Mouse (Mus musculus) C3H10T1/2 (cell line): ENCODE results near the gene Wdr5. TPM values are rescaled to one million over a fixed set of nuclear protein-coding genes. Genes with fewer than 3 reads are reported as not detected.

Source experiments
- polyA plus RNA-seq, 2 experiments: library from polyadenylated mRNA; unstranded; fragments of >200 nt; fragmentation: generic; extraction: Trizol; gene quantifications; one replicate each; pipeline ENCODE4 v1.2.1; 2012; ENCODE audit warnings: missing spikeins in 2 of 2

The Wdr5 gene
- 10 to 100 TPM; 17.9 to 22.0 TPM for polyA plus RNA-seq

GRCm38 (mm10) chr2:27514639-27515328 lies at the start of gene Wdr5:
Gene Wdr5, plus strand, starts transcription at chr2:27515157.

GRCm38 (mm10) chr2:27507562-27507961 lies 7.4 kb upstream of the Wdr5 start, which contains the start of gene Brd3:
Gene Brd3, minus strand, starts transcription at chr2:27507662.

Other genes starting within 250 kb of the Wdr5 start
- gene Vav2, start 88.1 kb upstream of the Wdr5 start, polyA plus RNA-seq, result 1 to 10 TPM; 3.4 to 7.9 TPM
- 10 to 100 TPM in 1 of 2 experiments, 1 to 10 TPM in 1; 4.1 to 15.8 TPM for gene Brd3os, start 72.8 kb upstream of the Wdr5 start, polyA plus RNA-seq
- 10 to 100 TPM; 13.0 to 25.8 TPM for gene Brd3, start 7.5 kb upstream of the Wdr5 start, polyA plus RNA-seq
- gene Rxra, start 161.3 kb downstream of the Wdr5 start, polyA plus RNA-seq, result 10 to 100 TPM; 15.9 to 43.3 TPM